Comparison of ENCODE assay signal across 10 mouse cellular contexts in the genomic region with DNA sequence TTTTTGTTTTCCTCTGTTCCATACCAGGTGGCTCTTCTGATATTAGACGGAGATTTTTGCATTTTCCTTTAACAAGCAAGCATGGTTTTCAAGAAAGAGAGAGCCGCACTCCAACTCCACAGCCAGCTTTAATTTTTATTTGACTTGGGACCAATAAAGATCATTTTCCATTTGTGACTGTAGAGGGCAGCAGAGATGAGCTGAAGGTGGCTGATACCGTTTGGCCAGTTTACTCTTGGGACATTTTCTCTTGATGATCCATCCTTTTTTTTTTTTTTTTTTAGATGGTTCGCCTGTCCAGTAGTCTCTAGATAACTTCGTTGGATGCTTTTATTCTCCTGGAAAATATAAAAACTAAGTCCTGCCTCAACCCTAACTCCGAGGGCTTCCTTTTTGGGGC. TPM values are rescaled to one million over a fixed set of nuclear protein-coding genes. Genes with fewer than 3 reads are reported as not detected.
DNase-seq lines count a peak whose midpoint lies in the region; ATAC-seq and TF ChIP-seq lines count a peak whose summit lies in the region.
"Had no signal": no experiment of that assay in that cellular context is flagged by ENCODE, and none has a peak within 500 bp of the region (broad histone marks: within the 10 kb centered on the region; RNA-seq: fewer than 3 reads in every experiment).

No protein-coding gene starts in this region.

- no peak for TF ChIP-seq EP300 in stomach, postnatal 0 days (optimal IDR thresholded peaks at IDR 0.05)

- no peaks in the 10 kb centered on the region for H3K36me3 ChIP-seq in midbrain, postnatal 0 days (ENCODE audit: insufficient read depth, low read length)
- no peaks in the 10 kb centered on the region for H3K36me3 ChIP-seq in midbrain, embryonic 16.5 days (ENCODE audit: control insufficient read depth, insufficient read depth, low read length)
- no peaks in the 10 kb centered on the region for H3K36me3 ChIP-seq in stomach, postnatal 0 days (ENCODE audit: control insufficient read depth, insufficient read depth, low read length)
- H3K36me3 ChIP-seq: limb, embryonic 12.5 days had no signal

- peak; percentile 22 for DNase-seq in heart, postnatal 4 days
- no peak for DNase-seq in heart, adult 9 months (ENCODE audit: low spot score in 2 of 2)
- peak; percentile 39 for DNase-seq in midbrain, postnatal 0 days (ENCODE audit: low spot score)
- peak; percentile 70 for DNase-seq in embryo, embryonic 10.5 days (ENCODE audit: low spot score)
- DNase-seq in stomach, postnatal 0 days (ENCODE audit: low spot score) = no peak
- DNase-seq in left cerebral cortex, adult 8-10 months (ENCODE audit: low spot score in 2 of 2) = no peak
- DNase-seq in natural killer cell, adult 2 months (ENCODE audit: low spot score in 2 of 2) = no peak

- no peak overlapping the region for H3K4me3 ChIP-seq in midbrain, postnatal 0 days (ENCODE audit: low read depth, low read length)
- no peak overlapping the region for H3K4me3 ChIP-seq in midbrain, embryonic 16.5 days (ENCODE audit: low read depth, low read length)
- H3K4me3 ChIP-seq in stomach, postnatal 0 days (ENCODE audit: low read depth, low read length) = no peak overlapping the region
- H3K4me3 ChIP-seq: limb, embryonic 12.5 days had no signal

- no peaks in the 10 kb centered on the region for H3K27me3 ChIP-seq in midbrain, postnatal 0 days (ENCODE audit: insufficient read depth, low read length)
- H3K27me3 ChIP-seq in midbrain, embryonic 16.5 days (ENCODE audit: control insufficient read depth, insufficient read depth, low read depth, low read length) = no peaks in the 10 kb centered on the region; the same call in 1 of the 2 replicates
- H3K27me3 ChIP-seq in stomach, postnatal 0 days (ENCODE audit: control insufficient read depth, insufficient read depth, low read length) = no peaks in the 10 kb centered on the region
- H3K27me3 ChIP-seq: limb, embryonic 12.5 days had no signal

- H3K4me2 ChIP-seq in midbrain, postnatal 0 days (ENCODE audit: low read depth, low read length, poor library complexity, severe bottlenecking) = no peak overlapping the region
- H3K4me2 ChIP-seq in midbrain, embryonic 16.5 days (ENCODE audit: low read length) = no peak overlapping the region
- H3K4me2 ChIP-seq in stomach, postnatal 0 days (replicated peaks; ENCODE audit: low read depth) = no peak overlapping the region
- H3K4me2 ChIP-seq: heart, embryonic 11.5 days; limb, embryonic 12.5 days had no signal

- H3K9me3 ChIP-seq in midbrain, postnatal 0 days (ENCODE audit: low read length) = 0 out of 2 replicates have a peak, but pooled peaks cover 4% of the 10 kb centered on the region
- H3K9me3 ChIP-seq in midbrain, embryonic 16.5 days (replicated peaks; ENCODE audit: control insufficient read depth, low read length, poor library complexity, severe bottlenecking) = peaks cover 6% of the 10 kb centered on the region
- no peaks in the 10 kb centered on the region for H3K9me3 ChIP-seq in stomach, postnatal 0 days (ENCODE audit: control insufficient read depth, low read length)
- H3K9me3 ChIP-seq: limb, embryonic 12.5 days had no signal

- H3K27ac ChIP-seq in midbrain, postnatal 0 days (ENCODE audit: low read depth, low read length) = no peak overlapping the region
- no peak overlapping the region for H3K27ac ChIP-seq in midbrain, embryonic 16.5 days (ENCODE audit: low read length)
- H3K27ac ChIP-seq in stomach, postnatal 0 days (replicated peaks) = no peak overlapping the region
- H3K27ac ChIP-seq: limb, embryonic 12.5 days had no signal

- peak; percentile 67 for TF ChIP-seq CTCF in midbrain, postnatal 0 days (IDR thresholded peaks at IDR 0.05)
- peak; percentile 76 for TF ChIP-seq CTCF in stomach, postnatal 0 days (IDR thresholded peaks at IDR 0.05; ENCODE audit: low read depth)

- WGBS in midbrain, postnatal 0 days = 39% methylated on average over 6 of the region's 6 CpGs
- 40% methylated on average over 6 of the region's 6 CpGs for WGBS in midbrain, embryonic 16.5 days
- WGBS in stomach, postnatal 0 days = 39% methylated on average over 6 of the region's 6 CpGs

- no peak overlapping the region for H3K9ac ChIP-seq in midbrain, postnatal 0 days (replicated peaks; ENCODE audit: low read length, poor library complexity, severe bottlenecking)
- no peak overlapping the region for H3K9ac ChIP-seq in midbrain, embryonic 16.5 days (ENCODE audit: low read depth, low read length)
- no peak overlapping the region for H3K9ac ChIP-seq in stomach, postnatal 0 days (ENCODE audit: low read length)
- H3K9ac ChIP-seq: limb, embryonic 12.5 days had no signal

- no peak for ATAC-seq in midbrain, postnatal 0 days (ENCODE audit: low FRiP score)
- ATAC-seq in midbrain, embryonic 16.5 days = no peak
- no peak for ATAC-seq in stomach, postnatal 0 days (ENCODE audit: low FRiP score, low TSS enrichment)

- no peaks in the 10 kb centered on the region for H3K4me1 ChIP-seq in midbrain, postnatal 0 days (ENCODE audit: insufficient read depth, low read length)
- H3K4me1 ChIP-seq in midbrain, embryonic 16.5 days (ENCODE audit: control insufficient read depth, insufficient read depth, low read length) = no peaks in the 10 kb centered on the region
- H3K4me1 ChIP-seq in stomach, postnatal 0 days (replicated peaks; ENCODE audit: control insufficient read depth, insufficient read depth) = no peaks in the 10 kb centered on the region
- H3K4me1 ChIP-seq: limb, embryonic 12.5 days had no signal

RNA-seq across cellular contexts. Expression of a gene that starts 17.6 kb away (rescaled TPM):
- total RNA-seq in heart, postnatal 4 days (2021) = under 1 TPM; 0.59 to 0.67 TPM
- 23.4 and 23.5 TPM in 2 replicates for total RNA-seq in midbrain, postnatal 0 days (2014; rRNA removed)
- 11.3 and 12.8 TPM in 2 replicates for polyA plus RNA-seq in midbrain, postnatal 0 days (2015; fragmentation: Nextera tagmentation; extraction: Ambion mirVana)
- 8.3 and 9.1 TPM in 2 replicates for polyA plus RNA-seq in midbrain, embryonic 16.5 days (2015; fragmentation: Nextera tagmentation; extraction: Ambion mirVana)
- 0.54 and 0.62 TPM in 2 replicates for polyA plus RNA-seq in stomach, postnatal 0 days (2015; fragmentation: Nextera tagmentation; extraction: Ambion mirVana)
- total RNA-seq in left cerebral cortex, adult 8-10 months (2022) = 10 to 100 TPM; 13.7 to 16.2 (median 14.6) TPM

RNA-seq across cellular contexts. Expression of a gene that starts 31.9 kb away (rescaled TPM):
- 10 to 100 TPM; 12.2 to 13.7 TPM for total RNA-seq in heart, postnatal 4 days (2021)
- 6.9 and 9.0 TPM in 2 replicates for total RNA-seq in midbrain, postnatal 0 days (2014; rRNA removed)
- 13.0 and 13.2 TPM in 2 replicates for polyA plus RNA-seq in midbrain, postnatal 0 days (2015; fragmentation: Nextera tagmentation; extraction: Ambion mirVana)
- polyA plus RNA-seq in midbrain, embryonic 16.5 days (2015; fragmentation: Nextera tagmentation; extraction: Ambion mirVana) = 8.8 and 10.9 TPM in 2 replicates
- polyA plus RNA-seq in stomach, postnatal 0 days (2015; fragmentation: Nextera tagmentation; extraction: Ambion mirVana) = 8.0 and 8.7 TPM in 2 replicates
- 1 to 10 TPM; 2.2 to 4.5 (median 3.2) TPM for total RNA-seq in left cerebral cortex, adult 8-10 months (2022)

RNA-seq across cellular contexts. Expression of a gene that starts 32.1 kb away (rescaled TPM):
- 10 to 100 TPM; 33.2 to 36.1 TPM for total RNA-seq in heart, postnatal 4 days (2021)
- total RNA-seq in midbrain, postnatal 0 days (2014; rRNA removed) = 89.7 and 93.3 TPM in 2 replicates
- 109 and 115 TPM in 2 replicates for polyA plus RNA-seq in midbrain, postnatal 0 days (2015; fragmentation: Nextera tagmentation; extraction: Ambion mirVana)
- polyA plus RNA-seq in midbrain, embryonic 16.5 days (2015; fragmentation: Nextera tagmentation; extraction: Ambion mirVana) = 117 and 127 TPM in 2 replicates
- 40.6 and 43.1 TPM in 2 replicates for polyA plus RNA-seq in stomach, postnatal 0 days (2015; fragmentation: Nextera tagmentation; extraction: Ambion mirVana)
- total RNA-seq in left cerebral cortex, adult 8-10 months (2022) = 10 to 100 TPM; 47.1 to 57.3 (median 55.3) TPM

Comparison
In these comparisons a context has a peak if more than half of its experiments do, and no peak if none do; other contexts are left out.
1. DNase-seq: peak in heart, postnatal 4 days (single experiment), midbrain, postnatal 0 days (single experiment) and embryo, embryonic 10.5 days (single experiment); none in heart, adult 9 months (0 of 2), stomach, postnatal 0 days (single experiment), left cerebral cortex, adult 8-10 months (0 of 2) and natural killer cell, adult 2 months (0 of 2).
2. RNA of a gene that starts 17.6 kb away (total RNA-seq): 23.4 to 23.5 TPM in midbrain, postnatal 0 days and 13.7 to 16.2 TPM in left cerebral cortex, adult 8-10 months; 0.59 to 0.67 TPM in heart, postnatal 4 days; every median in the first group is over 4 times any median in the second.